Mouse (Mus musculus): ENCODE measurements at regions not wholly inside any gene's neighbourhood (a gene's known extent, or its start where the extent isn't known, plus 50 kb on each side); places are given as distances from the start of the nearest gene placed in this dataset.

- no peaks in the 10 kb centered on the region for H3K36me3 ChIP-seq (replicated peaks in 1 of 2; ENCODE audit: control insufficient read depth in 1 of 2, insufficient read depth in 1 of 2, low read length in 1 of 2)
- TF ChIP-seq JUN (IDR thresholded peaks at IDR 0.05; ENCODE audit: insufficient read depth, low read depth, low read length): no peak
- no peak for TF ChIP-seq MYC (IDR thresholded peaks at IDR 0.05; ENCODE audit: low read depth, low read length)
- no peak for TF ChIP-seq RAD21 (IDR thresholded peaks at IDR 0.05; ENCODE audit: low read depth, low read length)
- TF ChIP-seq POLR2A (IDR thresholded peaks at IDR 0.05; ENCODE audit: low read depth, low read length): no peak
- no peak for TF ChIP-seq ELF1 (IDR thresholded peaks at IDR 0.05; ENCODE audit: low read depth, low read length)
- TF ChIP-seq E2F4 (IDR thresholded peaks at IDR 0.05; ENCODE audit: insufficient replicate concordance, low read depth, low read length): no peak
- no peak for TF ChIP-seq UBTF (IDR thresholded peaks at IDR 0.05; ENCODE audit: low read depth, low read length)
- no peak for TF ChIP-seq USF1 (IDR thresholded peaks at IDR 0.05; ENCODE audit: low read depth, low read length)
- no peak for TF ChIP-seq IRF4 (IDR thresholded peaks at IDR 0.05; ENCODE audit: low read depth, low read length)
- no peak for TF ChIP-seq SMC3 (IDR thresholded peaks at IDR 0.05; ENCODE audit: low read depth, low read length)
- TF ChIP-seq ZNF384 (IDR thresholded peaks at IDR 0.05; ENCODE audit: low read depth, low read length): no peak
- TF ChIP-seq PAX5 (IDR thresholded peaks at IDR 0.05; ENCODE audit: low read length): no peak
- no peak overlapping the region for H3K27ac ChIP-seq (ENCODE audit: insufficient read depth, low read depth)
- in situ Hi-C loops (cut with MboI; ENCODE audit: low pct_ligation_motif_present, low pct_unique_long_range_greater_than_20kb, low sequenced_read_pairs) (no loop called here), dilution Hi-C loops (cut with MboI; ENCODE audit: extremely low pct_ligation_motif_present, extremely low pct_unique_long_range_greater_than_20kb, low sequenced_read_pairs) (no loop called here)
- H3K9ac ChIP-seq (ENCODE audit: insufficient read depth, low read depth): no peak overlapping the region
- H3K9me3 ChIP-seq (replicated peaks; ENCODE audit: low read length): no peaks in the 10 kb centered on the region
- H3K79me2 ChIP-seq (replicated peaks; ENCODE audit: control insufficient read depth, extremely low read depth, insufficient read depth, poor library complexity, severe bottlenecking): no peaks in the 10 kb centered on the region
- no peaks in the 10 kb centered on the region for H3K27me3 ChIP-seq (replicated peaks)
- no peaks in the 10 kb centered on the region for H3K4me1 ChIP-seq (ENCODE audit: control insufficient read depth in 1 of 2, insufficient read depth in 2 of 2)
- no peak overlapping the region for H3K4me2 ChIP-seq (ENCODE audit: insufficient read depth, low read depth, poor library complexity, severe bottlenecking)
- no peak overlapping the region for H3K4me3 ChIP-seq (replicated peaks in 1 of 3; ENCODE audit: low read depth in 2 of 3, low read length in 2 of 3, poor library complexity in 1 of 3)
- no peak for DNase-seq (ENCODE audit: extremely low read depth)
Observed at GRCm38 (mm10) chr13:26976024-26976423, 81.3 kb upstream of the Prl start.

- TF ChIP-seq MAFK (IDR thresholded peaks at IDR 0.05; ENCODE audit: insufficient replicate concordance, low read length): no peak
- TF ChIP-seq POLR2A (IDR thresholded peaks at IDR 0.05; ENCODE audit: low read depth, low read length): no peak
- no peak for TF ChIP-seq SIN3A (IDR thresholded peaks at IDR 0.05; ENCODE audit: low read length)
- TF ChIP-seq RCOR1 (conservative IDR thresholded peaks at IDR 0.05; ENCODE audit: low read depth, low read length): no peak
- Histone ChIP-seq H3K27ac (ENCODE audit: insufficient read depth, low read depth) (no peak overlapping the region), H3K4me3 (replicated peaks in 1 of 3; ENCODE audit: low read depth in 2 of 3, low read length in 2 of 3, poor library complexity in 1 of 3) (no peak overlapping the region), H3K36me3 (replicated peaks in 1 of 2; ENCODE audit: control insufficient read depth in 1 of 2, insufficient read depth in 1 of 2, low read length in 1 of 2) (no peaks in the 10 kb centered on the region), H3K9ac (ENCODE audit: insufficient read depth, low read depth) (no peak overlapping the region), H3K79me2 (replicated peaks; ENCODE audit: control insufficient read depth, extremely low read depth, insufficient read depth, poor library complexity, severe bottlenecking) (no peaks in the 10 kb centered on the region), H3K4me2 (ENCODE audit: insufficient read depth, low read depth, poor library complexity, severe bottlenecking) (no peak overlapping the region), H3K4me1 (ENCODE audit: control insufficient read depth in 1 of 2, insufficient read depth in 2 of 2) (no peaks in the 10 kb centered on the region), H3K27me3 (replicated peaks) (no peaks in the 10 kb centered on the region), H3K9me3 (replicated peaks; ENCODE audit: low read length) (no peaks in the 10 kb centered on the region)
- dilution Hi-C loops (cut with MboI; ENCODE audit: extremely low pct_ligation_motif_present, extremely low pct_unique_long_range_greater_than_20kb, low sequenced_read_pairs): no loop called here
- no peak for DNase-seq (ENCODE audit: extremely low read depth)
- in situ Hi-C loops (cut with MboI; ENCODE audit: low pct_ligation_motif_present, low pct_unique_long_range_greater_than_20kb, low sequenced_read_pairs): no loop called here
Observed at GRCm38 (mm10) chr13:26980475-26980874, 76.9 kb upstream of the Prl start.

Data from CH12.LX (cell line).